Mouse (Mus musculus) heart, postnatal 0 days (tissue): ENCODE results near the gene Thbs1. TPM values are rescaled to one million over a fixed set of nuclear protein-coding genes. Genes with fewer than 3 reads are reported as not detected.
A peak's percentile ranks its signal among the peaks of the same experiment; 100 is the strongest.

Experiments used
- ATAC-seq: fragments of 200-750 bp; cut with Nextera tagmentation; 2 replicates; pipeline ENCODE4 v1.8.0; 2017; ENCODE audit warnings: low read depth, moderate number of reproducible peaks, moderate library complexity; ENCODE audit not compliant: insufficient read depth
- DNase-seq: peaks from one replicate; pipeline ENCODE4 v3.0.0-alpha.2; 2016; ENCODE audit warnings: low spot score
- H3K27ac ChIP-seq: fragments of 300-500 bp; sonication (generic); 2 replicates; pipeline ENCODE4 v1.5.1; 2014; ENCODE audit warnings: low read depth, mild to moderate bottlenecking
- H3K27me3 ChIP-seq: fragments of 300-500 bp; sonication (generic); 2 replicates; pipeline ENCODE4 v1.6.1; 2014; ENCODE audit warnings: low read length, mixed read lengths; ENCODE audit not compliant: control insufficient read depth, insufficient read depth
- H3K36me3 ChIP-seq: fragments of 300-500 bp; sonication (generic); replicated peaks from 2 replicates; pipeline ENCODE4 v1.6.1; 2014; ENCODE audit warnings: low read length, mixed read lengths; ENCODE audit not compliant: control insufficient read depth, insufficient read depth
- H3K4me1 ChIP-seq: fragments of 300-500 bp; sonication (generic); 2 replicates; pipeline ENCODE4 v1.6.1; 2014; ENCODE audit warnings: antibody characterized with exemption; ENCODE audit not compliant: control insufficient read depth, insufficient read depth
- H3K4me2 ChIP-seq: fragments of 300-500 bp; sonication (generic); 2 replicates; pipeline ENCODE4 v1.6.1; 2014; ENCODE audit warnings: low read depth, mild to moderate bottlenecking, low read length, moderate library complexity
- H3K4me3 ChIP-seq: fragments of 300-500 bp; sonication (generic); 2 replicates; pipeline ENCODE4 v1.5.1; 2014; ENCODE audit warnings: low read depth, low read length
- H3K9ac ChIP-seq: fragments of 300-500 bp; sonication (generic); replicated peaks from 2 replicates; pipeline ENCODE4 v1.6.1; 2014; ENCODE audit warnings: low read depth, low read length, mixed read lengths
- H3K9me3 ChIP-seq: fragments of 300-500 bp; sonication (generic); replicated peaks from 2 replicates; pipeline ENCODE4 v1.6.1; 2016; ENCODE audit warnings: low read length; ENCODE audit not compliant: control insufficient read depth
- CTCF ChIP-seq: IDR thresholded peaks from 2 replicates; pipeline ENCODE4 v1.5.1; 2016; ENCODE audit warnings: antibody characterized with exemption, control low read depth, low read depth
- EP300 ChIP-seq: IDR thresholded peaks from 2 replicates; pipeline ENCODE4 v1.6.1; 2016; ENCODE audit warnings: antibody characterized with exemption, low read depth
- WGBS: fragments of 180-500 bp; shearing (Covaris S2); extraction: QIAGEN DNeasy Blood & Tissue Kit; methylation state at CpG from one replicate; pipeline ENCODE4 v1.1.7; 2014; 5-methylcytosine and 5-hydroxymethylcytosine counted together
- polyA plus RNA-seq: library from polyadenylated mRNA; unstranded; fragments of >200 nt; fragmentation: Nextera tagmentation; extraction: Ambion mirVana; gene quantifications from 2 replicates; pipeline ENCODE4 v1.2.1, GENCODE M21; 2015
- total RNA-seq: library from RNA; depleted of rRNA; stranded (reverse); fragments of >200 nt; gene quantifications from 2 replicates; pipeline ENCODE4 v1.2.3, GENCODE M21; 2014; ENCODE audit warnings: low replicate concordance

The Thbs1 gene
- total and polyA plus RNA-seq, 2 experiments from 2014 or later: 8.0 to 62.6 TPM

GRCm38 (mm10) chr2:118149855-118150563 lies 38.3 kb downstream of the Thbs1 start:
- ATAC-seq (peak; percentile 92), DNase-seq (peak; percentile 88)
- Histone ChIP-seq H3K27me3 (no peaks in the 10 kb centered on the region), H3K4me3 (no peak overlapping the region), H3K4me1 (peaks cover 25% of the 10 kb centered on the region), H3K9ac (no peak overlapping the region), H3K36me3 (no peaks in the 10 kb centered on the region), H3K4me2 (peak overlapping the region; percentile 4; the same call in 1 of the 2 replicates), H3K9me3 (no peaks in the 10 kb centered on the region), H3K27ac (peak overlapping the region; percentile 63)
- TF ChIP-seq CTCF (no peak; the same call in 1 of the 2 replicates), EP300 (peak; percentile 86)
- WGBS: 33% methylated on average over 12 of the region's 12 CpGs

- TF ChIP-seq EP300 (no peak), CTCF (no peak)
- H3K36me3 ChIP-seq: no peaks in the 10 kb centered on the region
- H3K4me3 ChIP-seq: no peak overlapping the region
- 83% methylated on average over 3 of the region's 3 CpGs for WGBS
- no peak for DNase-seq
- H3K9ac ChIP-seq: no peak overlapping the region
- no peaks in the 10 kb centered on the region for H3K9me3 ChIP-seq
- no peak for ATAC-seq
- H3K4me1 ChIP-seq: no peaks in the 10 kb centered on the region
- H3K27me3 ChIP-seq: no peaks in the 10 kb centered on the region
- H3K4me2 ChIP-seq: no peak overlapping the region
- H3K27ac ChIP-seq: no peak overlapping the region
Observed at GRCm38 (mm10) chr2:118158095-118158494, 46.4 kb downstream of the Thbs1 start.

- Histone ChIP-seq H3K9ac (no peak overlapping the region), H3K4me3 (no peak overlapping the region)
- 60% methylated on average over 6 of the region's 6 CpGs for WGBS
Observed at GRCm38 (mm10) chr2:118159126-118159525, 47.5 kb downstream of the Thbs1 start.

GRCm38 (mm10) chr2:118160547-118160946 lies 48.9 kb downstream of the Thbs1 start:
- H3K27ac ChIP-seq: no peak overlapping the region
- H3K9me3 ChIP-seq: no peaks in the 10 kb centered on the region
- no peak for TF ChIP-seq CTCF
- TF ChIP-seq EP300: no peak
- DNase-seq: no peak
- no peaks in the 10 kb centered on the region for H3K27me3 ChIP-seq
- H3K36me3 ChIP-seq: no peaks in the 10 kb centered on the region
- 32% methylated on average over 6 of the region's 6 CpGs for WGBS
- no peak overlapping the region for H3K4me2 ChIP-seq
- H3K4me3 ChIP-seq: no peak overlapping the region
- no peak for ATAC-seq
- no peak overlapping the region for H3K9ac ChIP-seq
- H3K4me1 ChIP-seq: no peaks in the 10 kb centered on the region

More at GRCm38 (mm10) chr2:118159126-118159525, 47.5 kb downstream of the Thbs1 start:
- no peak for TF ChIP-seq EP300
- TF ChIP-seq CTCF: no peak
- no peaks in the 10 kb centered on the region for H3K4me1 ChIP-seq
- H3K9me3 ChIP-seq: no peaks in the 10 kb centered on the region
- no peak overlapping the region for H3K4me2 ChIP-seq
- H3K27me3 ChIP-seq: no peaks in the 10 kb centered on the region
- DNase-seq (no peak), ATAC-seq (no peak)
- H3K27ac ChIP-seq: no peak overlapping the region
- H3K36me3 ChIP-seq: no peaks in the 10 kb centered on the region

- H3K27ac ChIP-seq: no peak overlapping the region
- H3K9me3 ChIP-seq: no peaks in the 10 kb centered on the region
- TF ChIP-seq EP300 (no peak), CTCF (no peak)
- H3K4me1 ChIP-seq: no peaks in the 10 kb centered on the region
- no peak overlapping the region for H3K4me3 ChIP-seq
- H3K36me3 ChIP-seq: no peaks in the 10 kb centered on the region
- no peaks in the 10 kb centered on the region for H3K27me3 ChIP-seq
- H3K4me2 ChIP-seq: no peak overlapping the region
- 91% methylated on average over 2 of the region's 2 CpGs for WGBS
- no peak overlapping the region for H3K9ac ChIP-seq
- DNase-seq: no peak
- ATAC-seq: no peak
Observed at GRCm38 (mm10) chr2:118160991-118161390, 49.3 kb downstream of the Thbs1 start.

GRCm38 (mm10) chr2:118162486-118162885 lies 50.8 kb downstream of the Thbs1 start:
- WGBS: 72% methylated on average over 5 of the region's 5 CpGs
- Histone ChIP-seq H3K27ac (no peak overlapping the region), H3K4me1 (no peaks in the 10 kb centered on the region), H3K27me3 (no peaks in the 10 kb centered on the region), H3K9me3 (no peaks in the 10 kb centered on the region), H3K4me3 (no peak overlapping the region), H3K9ac (no peak overlapping the region), H3K4me2 (no peak overlapping the region), H3K36me3 (no peaks in the 10 kb centered on the region)
- TF ChIP-seq EP300: no peak
- TF ChIP-seq CTCF: no peak
- DNase-seq: no peak
- no peak for ATAC-seq
